Mouse (Mus musculus) cerebellum, postnatal 36 days (tissue): ENCODE results near the gene Mob4.
"Not testable (repeated sequence)": the region's sequence is repeated elsewhere in the genome, so short reads cannot be mapped to it uniquely, and the experiment has no call there.

Source experiments
- DNase-seq, 2 experiments: peaks; one replicate each; pipeline ENCODE4 v3.0.0; 2021 to 2022; ENCODE audit warnings: mixed read lengths in 2 of 2

Mob4 gene

DNA sequence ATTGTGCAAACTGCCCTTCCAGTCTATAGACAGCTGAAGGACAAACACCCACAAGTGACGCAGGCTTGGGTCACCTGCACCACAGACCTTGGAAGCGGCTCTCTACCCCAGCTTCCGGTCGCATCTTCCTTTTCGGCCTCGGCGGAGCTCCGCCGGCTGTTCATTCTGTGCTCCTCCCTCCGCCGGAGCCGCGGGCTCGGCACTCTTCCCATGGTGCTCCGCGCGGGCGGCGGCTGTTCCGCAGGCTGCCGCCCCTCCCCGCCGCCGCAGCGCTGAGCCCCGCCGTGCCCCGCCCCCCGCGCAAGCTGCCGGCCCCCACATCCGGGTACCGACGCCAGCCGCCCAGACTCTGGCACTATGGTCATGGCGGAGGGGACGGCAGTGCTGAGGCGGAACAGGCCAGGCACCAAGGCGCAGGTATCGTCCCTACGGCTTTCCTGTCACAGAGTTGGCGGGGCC, at the start of gene Mob4:
Gene Mob4, plus strand, starts transcription at position 289 of the 459 bp plus-strand sequence.
- peak; percentile 94 to 97 for DNase-seq

DNA sequence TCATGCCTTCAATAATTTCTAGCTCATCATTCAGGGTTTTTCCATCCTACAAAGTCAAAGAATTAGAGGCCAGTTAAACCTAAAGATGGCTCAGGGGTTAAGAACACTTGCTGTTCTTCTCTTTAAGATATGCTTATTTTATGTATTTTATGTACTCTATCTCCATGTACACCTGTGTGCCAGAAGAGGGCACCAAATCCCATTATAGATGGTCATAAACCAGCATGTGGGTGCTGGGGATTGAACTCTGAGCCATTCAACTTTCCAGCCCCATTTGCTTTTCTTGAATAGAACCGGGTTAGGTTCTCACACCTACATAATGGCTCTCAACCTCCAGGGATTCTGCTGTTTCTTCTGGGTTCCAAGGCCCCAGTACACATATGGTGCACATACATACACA, 48.9 kb upstream of the Mob4 start:
- DNase-seq = no peak

DNA sequence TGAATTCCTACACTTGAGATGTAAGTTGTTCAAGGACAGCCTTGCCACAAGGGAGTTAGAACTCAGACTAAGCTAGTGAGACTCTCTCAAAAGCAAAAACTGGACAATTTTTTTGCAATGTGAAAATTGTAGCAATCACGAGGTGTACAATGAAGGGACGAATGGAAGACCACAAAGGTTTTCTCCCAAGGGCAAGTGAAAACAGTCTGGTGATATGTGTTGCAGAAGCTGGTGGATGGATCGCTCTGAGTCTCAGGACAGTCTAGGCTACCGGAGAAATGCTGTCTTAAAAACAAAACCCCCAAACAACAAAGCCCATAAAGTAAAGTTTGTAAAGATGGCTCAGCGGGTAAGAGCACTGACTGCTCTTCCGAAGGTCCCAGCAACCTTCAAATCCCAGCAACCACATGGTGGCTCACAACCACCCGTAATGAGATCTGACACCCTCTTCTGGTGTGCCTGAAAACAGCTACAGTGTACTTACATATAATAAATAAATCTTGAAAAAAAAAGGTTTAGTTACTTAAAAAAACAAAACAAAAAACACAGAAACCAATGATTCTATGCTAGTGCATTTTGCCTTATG, 45.2 kb upstream of the Mob4 start:
- DNase-seq = no peak

DNA sequence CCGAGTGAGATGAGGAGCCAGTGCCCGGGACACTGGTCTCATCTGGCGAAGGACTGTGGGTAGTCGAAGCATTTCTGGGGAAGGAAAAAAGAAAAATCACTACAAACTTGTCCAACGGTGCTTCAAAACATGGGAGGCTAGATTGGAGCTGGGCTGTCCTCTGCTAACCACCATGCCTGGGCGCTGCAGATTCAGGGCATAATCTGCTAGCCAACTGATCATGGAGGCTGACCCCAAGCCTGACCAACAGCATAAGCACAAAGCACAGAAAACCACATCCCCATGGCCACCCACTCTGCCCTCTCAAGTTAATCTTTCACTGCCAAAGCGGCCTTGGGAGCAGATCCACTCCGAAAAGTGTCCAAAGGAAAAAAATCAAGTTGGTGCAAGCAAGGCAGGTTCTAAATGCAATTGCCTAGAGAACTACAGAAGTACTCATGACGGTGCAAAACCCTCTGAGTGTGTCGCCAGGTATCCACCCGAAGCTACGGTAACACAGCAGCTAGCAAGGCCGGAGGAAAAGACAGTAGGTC, 44.1 kb upstream of the Mob4 start:
- peak; percentile 11 to 20 for DNase-seq

DNA sequence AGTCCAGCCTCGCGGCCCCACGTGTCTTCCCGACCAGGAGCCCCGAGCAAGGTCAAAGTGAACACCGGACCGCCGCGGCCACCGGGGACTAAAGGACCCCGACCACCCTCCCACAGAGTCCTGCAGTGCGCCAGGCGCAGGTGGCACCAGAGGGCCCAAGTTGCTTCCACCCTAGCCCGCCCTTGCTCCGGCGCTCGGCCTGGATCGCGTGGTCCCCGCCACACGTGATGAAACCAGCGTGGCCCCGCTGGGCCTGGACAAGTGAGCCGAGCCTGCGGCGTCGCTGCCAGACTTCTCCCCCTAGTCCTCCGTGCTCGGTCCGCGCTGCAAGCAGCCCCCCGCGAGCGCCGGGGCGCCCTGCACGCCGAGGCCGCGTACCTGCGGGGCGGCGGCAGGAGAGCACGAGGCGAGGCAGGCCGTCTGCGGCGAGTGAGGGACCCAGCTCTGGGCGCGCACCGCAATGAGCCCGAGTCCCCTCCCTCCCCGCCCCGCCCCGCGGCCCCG, 43.6 kb upstream of the Mob4 start:
- no peak for DNase-seq

DNA sequence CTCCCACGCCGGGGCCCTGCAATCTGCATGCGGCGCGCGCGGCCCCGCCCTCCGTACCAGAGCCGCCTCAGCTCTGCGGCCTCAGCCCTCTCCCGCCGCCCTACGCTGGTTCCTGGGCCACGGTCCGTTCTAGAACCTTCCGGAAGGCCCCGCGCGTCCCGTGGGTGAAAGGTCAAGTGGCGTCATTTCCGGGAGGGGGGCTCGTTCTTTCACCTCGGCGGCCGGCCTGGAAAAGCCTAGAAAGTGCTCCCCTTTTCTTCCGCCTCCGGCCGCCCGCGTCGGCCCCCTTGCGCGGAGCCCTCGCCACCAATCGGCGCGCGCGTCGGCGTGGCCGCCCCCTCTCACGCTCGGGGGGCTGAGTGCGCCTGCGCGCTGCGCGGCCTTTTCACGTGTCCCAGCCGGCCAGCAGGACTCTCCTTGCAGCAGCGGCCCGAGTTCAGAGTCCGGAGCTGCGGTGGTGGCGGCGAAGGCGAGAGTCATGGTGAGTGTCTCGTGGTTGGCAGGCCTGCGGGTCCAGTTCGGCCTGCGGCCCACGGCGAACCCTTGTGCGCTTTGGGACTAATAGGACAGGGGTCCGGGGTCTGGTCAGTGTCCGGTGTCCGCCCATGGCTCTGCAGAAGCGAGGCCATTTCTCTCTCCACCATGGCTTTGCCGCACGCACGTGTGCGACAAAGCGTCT, 43.0 kb upstream of the Mob4 start, which contains the start of the genes Hspe1 and Hspd1:
Gene Hspe1, plus strand, starts transcription at position 201 of the 679 bp plus-strand sequence.
Gene Hspd1, minus strand, starts transcription at position 312 of the 679 bp plus-strand sequence.
- DNase-seq = peak; percentile 97 to 98

DNA sequence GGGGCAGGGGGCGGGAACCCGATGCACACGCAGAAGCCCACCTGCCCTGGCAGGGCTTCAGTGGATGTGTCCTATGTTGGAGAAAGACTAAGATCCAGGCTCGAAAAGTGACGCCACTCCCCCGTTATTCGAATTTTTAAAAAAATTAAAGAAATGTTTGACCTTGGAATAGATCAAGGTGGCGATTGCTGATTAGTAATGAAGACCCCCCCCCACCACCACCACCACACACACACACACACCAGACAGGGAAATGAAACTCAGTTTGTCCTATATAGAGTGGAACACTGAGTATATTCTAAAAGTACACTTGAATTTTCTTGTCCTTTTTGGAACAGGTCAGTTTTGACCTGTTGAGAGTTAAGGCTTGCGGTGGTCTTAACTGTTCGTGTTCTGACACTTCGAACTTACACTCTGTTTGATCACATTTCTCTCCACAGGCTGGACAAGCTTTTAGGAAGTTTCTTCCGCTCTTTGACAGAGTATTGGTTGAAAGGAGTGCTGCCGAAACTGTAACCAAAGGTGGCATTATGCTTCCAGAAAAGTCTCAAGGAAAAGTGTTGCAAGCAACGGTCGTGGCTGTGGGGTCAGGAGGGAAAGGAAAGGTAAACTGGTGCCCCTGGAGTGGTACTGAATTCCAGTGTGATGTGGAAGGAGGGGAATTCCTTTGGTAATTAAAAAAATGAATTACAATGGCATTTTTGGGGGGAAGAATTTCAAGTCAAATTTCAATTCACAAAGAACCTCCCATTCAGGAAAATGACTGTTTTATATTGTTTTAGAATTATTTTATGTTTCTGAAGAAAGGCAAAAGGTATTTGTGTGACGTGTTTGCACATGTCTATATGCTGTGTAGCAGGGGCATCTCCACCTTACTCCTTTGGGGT, 42.2 kb upstream of the Mob4 start:
- DNase-seq = no peak

DNA sequence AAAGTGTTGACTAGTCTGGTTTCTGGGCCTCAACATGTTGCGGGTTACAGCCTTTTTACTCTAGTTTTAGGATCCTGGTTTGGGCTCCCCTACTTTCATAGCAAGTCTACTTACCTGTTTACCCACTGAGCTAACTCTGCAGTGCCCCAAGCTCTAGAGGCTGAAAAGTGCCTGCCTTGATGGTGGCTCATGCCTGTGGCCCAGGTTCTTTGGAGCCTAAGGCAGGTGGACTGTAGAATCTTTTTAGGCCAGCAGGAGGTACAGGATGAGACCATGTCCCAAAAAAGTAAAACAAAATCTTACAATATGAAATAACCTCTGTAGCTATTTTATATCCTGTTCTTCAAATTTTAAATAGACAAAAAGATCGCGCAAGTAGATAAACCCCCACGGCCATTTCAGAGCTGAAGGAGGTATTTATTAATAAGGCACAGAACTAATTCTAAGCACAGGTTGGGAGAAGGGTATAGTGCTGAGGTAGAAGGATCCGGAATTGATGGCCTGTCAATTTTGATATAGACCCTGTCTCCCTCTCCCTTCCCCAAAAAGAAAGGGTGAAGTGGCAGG, 41.5 kb upstream of the Mob4 start:
- DNase-seq = no peak

DNA sequence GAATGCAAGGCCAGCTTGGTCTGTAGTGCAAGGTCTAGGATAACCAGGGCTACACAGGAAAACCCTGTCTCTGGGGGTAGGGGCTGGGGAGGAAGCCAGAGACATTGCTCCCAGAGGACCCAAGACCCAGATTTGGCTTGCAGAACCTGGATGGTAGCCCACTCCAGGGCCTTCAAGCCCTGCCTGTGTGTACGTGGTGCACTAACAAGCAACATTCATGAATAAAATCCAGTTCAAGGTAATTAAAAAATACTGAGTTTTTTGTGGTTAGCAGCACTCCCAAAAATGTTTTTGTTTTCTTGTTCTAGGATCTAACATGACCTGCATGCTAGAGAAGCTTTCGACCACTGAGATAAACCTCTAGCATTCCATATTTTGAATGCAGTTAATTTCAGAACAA, 39.0 kb upstream of the Mob4 start:
- DNase-seq = no peak

DNA sequence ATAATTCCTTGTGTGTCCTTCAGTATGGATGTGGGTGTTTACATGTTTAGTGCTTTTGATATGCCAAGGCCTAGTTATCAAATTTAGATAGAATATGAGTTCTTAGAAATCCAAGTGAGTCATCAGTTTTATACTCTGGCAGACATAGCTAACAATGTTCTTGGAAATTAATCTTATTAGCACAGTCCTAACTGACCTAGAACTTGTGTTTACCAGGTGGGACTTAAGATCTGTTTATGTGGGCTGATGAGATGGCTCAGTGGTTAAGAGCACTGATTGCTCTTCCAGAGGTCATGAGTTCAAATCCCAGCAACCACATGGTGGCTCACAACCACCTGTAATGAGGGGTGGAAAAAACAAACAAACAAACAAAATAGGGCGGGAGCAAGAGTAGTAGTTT, 38.6 kb upstream of the Mob4 start:
- DNase-seq = no peak

DNA sequence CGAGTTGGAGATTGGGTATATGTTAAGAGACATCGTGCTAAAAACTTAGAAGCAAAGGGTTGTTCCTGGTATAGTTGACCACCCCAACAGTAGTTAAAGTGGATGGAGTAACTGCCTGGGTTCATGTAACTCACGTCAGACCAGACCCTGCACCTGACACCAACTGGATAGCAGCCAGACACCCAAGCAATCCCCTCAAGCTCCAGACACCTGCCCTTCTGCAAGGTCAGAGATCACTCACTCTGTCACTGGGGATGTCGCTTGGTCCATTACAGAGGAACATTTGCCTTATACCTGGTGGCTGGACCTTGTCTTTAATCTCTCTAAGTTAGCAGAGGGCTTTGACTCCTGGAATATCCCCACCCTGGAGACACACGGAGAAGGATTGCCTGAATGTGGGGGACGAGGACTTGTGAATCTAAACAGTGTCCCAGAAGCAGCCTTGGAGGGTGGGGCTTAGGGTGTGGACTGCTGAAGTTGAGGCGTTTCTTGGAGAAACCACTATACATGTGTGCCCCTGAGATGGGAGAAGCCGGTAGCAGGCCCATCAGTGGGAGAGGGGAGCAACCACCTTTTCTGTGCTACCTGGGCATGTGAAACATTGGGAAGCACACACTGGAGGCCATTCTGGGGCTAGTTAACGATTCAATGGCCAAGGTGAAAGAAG, 24.0 kb upstream of the Mob4 start:
- DNase-seq = no peak

DNA sequence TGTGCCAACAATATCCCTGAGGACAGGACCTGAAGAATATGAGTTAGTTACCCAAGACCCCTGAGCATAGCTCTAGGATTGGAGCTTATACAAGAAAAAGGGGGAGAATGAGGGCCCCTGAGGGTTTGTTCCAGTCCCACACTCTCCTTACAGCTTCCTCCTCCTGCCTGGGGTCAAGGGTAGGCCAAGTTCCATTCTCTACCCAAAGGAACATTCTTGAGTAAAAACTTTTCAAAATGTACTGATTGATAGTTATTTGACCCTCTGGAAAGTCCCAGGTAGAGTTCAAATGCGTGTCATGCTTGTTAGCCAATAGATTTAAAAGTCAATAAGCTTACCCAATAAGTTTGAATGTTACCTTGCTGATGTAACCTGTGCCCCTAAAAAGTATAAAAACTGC, 23.4 kb upstream of the Mob4 start:
- DNase-seq = no peak

DNA sequence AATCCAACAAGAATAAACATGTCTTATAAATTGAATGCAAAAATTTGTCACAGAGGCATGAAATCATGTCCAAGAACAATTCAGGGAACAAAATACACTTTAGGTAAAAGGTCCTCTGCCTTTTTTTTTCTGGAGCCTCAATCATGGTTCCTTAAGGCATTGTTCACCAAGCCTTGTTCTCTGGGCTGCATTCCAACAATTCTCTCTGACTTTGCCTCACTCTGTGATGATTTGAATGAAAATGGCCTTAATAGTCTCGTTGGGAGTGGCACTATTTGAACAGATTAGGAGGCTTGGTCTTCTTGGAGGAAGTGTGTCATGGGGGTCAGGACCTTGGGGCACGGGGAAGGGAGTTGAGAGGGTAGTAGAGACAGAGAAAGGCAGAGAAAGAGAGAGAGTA, 22.6 kb upstream of the Mob4 start:
- no peak for DNase-seq

DNA sequence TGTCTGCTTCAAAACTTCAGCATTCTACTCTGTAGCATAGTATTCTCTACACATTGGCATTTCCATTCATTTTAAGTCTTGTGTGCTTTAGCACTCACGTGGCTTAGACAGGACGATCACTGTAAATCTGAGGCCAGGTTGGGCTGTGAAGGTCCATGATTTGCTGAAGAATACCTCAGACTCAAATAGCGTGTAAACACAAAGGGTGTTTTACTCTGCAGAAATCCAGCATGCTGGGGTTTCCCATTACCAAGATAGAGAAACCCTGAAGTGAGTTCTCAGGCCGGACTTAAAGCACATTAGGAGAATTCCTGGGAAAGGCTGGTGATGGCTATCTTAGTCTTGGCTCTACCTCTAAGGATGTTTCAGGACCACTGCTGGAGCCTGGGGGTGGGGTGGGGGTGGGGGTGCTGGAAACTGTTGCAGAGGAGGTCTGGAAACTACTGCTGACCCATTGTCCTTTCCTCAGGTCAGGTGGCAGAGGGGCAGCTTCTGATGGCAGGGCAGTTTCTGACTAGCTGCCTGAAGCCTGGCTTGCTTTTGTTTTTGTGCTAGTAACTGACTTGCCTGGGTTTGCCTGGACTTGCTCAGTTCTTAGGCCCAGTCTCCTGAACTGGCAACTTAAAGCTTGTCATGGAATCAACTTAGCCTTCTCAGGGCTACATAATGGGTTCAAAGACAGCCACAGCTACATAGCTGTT, 21.8 kb upstream of the Mob4 start:
- DNase-seq = no peak

DNA sequence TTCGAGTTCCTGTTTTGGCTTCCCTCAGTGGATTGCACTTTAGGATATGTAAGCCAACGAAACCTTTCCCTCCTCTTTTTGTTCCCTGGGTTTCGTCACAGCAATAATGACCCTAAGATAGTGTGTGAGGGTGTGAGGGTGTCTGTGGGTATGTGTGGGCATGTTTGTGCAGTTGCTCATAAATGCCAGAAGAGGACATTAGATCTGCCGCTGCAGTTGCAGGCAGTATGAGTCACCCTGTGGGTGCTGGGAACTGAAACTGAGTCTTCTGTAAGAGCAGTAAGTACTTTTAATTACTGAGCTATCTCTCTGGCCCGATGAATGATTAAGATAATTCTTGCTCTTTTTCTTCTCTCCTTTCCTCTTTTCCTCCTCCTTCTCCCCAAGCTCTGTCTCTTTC, 8.0 kb upstream of the Mob4 start:
- no peak for DNase-seq

DNA sequence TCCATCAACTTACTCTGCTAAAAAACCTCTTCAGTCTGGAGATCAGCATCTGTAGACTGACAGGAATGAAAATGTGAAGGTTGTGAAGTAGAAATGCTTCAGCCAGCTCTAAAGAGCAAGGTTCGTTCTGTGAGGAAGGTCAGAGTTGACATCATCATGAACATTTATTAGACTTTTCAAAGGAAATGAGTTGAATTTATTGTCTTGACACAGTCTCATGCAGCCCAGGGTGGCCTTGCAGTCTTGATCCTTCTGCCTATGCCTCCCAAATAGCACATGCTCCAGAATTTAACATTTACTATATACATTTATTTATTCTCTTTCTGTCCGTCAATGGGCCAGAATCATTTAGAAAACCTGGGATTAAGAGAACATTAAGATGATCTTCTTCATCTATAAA, 7.5 kb upstream of the Mob4 start:
- no peak for DNase-seq

DNA sequence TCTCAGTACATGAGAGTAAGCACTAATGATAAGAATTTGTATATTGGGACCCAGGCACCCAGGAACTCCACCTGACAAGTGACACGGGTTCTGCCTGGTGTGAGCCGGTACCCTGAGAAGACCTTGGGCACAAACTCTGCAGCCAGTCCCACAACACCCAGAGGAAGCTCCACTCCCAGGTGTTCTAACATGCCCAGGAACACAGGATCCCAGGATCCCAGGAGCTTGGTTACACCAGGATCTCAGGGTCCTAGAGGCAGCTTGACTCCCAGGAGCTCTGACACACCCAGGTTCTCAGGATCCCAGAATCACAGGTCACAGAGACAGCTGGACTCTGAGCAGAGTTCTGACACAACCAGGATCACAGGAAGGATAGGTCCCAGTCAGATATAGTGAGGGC, 6.9 kb upstream of the Mob4 start:
- not testable (repeated sequence) for DNase-seq

DNA sequence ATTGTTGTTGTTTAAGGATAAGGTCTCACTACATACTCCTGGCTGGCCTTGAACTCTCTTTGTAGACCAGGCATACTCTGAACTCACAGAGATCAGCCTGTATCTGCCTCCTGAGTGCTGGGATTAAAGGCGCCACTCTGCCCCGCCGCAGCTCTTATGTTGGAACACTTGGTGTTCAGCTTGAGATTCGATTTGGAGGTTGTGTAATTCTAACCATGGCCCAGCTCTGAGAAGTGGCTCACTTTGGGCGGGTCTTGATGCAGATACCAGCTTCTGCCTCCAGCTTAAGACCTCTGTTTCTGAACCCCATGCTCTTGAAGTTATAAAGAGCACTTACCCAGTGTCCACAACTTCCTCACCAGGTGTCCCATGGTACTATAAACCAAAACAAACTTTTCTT, 1.3 kb upstream of the Mob4 start:
- no peak for DNase-seq

DNA sequence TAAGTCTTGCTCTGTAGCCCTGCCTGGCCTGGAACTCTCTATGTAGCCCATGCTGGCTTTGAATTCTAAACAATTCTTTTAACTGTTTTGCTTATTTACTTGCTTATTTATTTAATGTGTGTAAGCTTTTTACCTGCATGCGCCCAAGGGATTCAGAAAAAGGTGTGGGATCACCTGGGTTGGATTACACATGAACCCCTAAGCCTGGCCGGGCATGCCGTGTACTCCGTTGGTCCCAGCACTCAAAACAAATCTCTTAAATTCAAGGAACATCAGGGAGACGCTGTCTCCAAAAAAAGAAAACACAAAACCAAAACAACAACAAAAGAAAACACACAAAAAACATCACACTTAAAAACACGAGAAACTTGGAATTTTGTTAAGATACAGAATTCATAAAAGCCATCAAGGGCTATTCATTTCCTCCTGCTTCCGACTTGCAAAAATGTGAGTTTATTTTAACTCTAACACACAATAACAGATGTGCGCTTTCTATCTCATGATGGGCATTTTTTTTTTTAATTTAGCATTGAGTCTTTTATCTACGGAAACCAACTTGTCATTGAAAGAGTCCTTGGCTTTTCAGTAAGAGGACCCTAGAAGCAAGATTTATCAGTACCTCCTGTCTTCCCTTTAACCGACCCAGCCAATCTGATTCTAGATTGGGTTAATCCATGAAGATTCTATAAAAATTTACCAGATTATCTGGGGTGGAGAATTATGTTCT, 678 bp upstream of the Mob4 start:
- peak in 1 of 2 experiments; percentile 13 for DNase-seq

DNA sequence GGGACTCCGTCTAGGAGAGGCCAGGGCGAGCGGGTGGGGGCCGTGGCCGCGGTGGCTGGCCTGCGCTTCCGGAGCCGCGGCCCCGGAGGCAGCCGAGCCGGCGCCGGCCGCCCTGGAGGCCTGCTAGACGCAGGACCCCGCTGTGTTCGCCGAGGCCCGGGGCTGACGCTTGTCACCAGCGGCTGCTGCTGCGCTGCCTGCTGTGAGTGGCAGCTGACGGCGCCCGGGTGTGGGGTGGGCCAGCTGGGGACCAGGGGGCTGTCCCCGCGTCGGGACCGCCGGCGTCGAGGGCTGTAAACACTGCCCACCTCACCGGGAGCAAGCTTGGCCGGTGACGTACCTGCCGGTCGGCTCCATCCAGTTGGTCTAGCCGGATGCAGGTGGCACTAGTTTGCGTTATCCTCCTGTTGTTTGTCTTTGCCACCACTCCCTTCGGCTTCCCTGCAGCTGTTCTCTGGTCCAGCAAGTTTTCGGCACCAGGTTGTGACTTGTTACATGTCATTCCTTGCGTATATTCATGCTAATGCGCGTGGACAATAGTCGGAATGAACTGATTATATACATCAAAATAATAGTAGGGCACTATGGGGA, 488 bp downstream of the Mob4 start:
- DNase-seq = no peak
